Mouse (Mus musculus): ENCODE results near the gene Irf1.

Irf1 gene

GRCm38 (mm10) chr11:53783288-53783687, 13.5 kb downstream of the Irf1 start:
- no peak for DNase-seq (ENCODE audit: low spot score in 2 of 2)

DNA sequence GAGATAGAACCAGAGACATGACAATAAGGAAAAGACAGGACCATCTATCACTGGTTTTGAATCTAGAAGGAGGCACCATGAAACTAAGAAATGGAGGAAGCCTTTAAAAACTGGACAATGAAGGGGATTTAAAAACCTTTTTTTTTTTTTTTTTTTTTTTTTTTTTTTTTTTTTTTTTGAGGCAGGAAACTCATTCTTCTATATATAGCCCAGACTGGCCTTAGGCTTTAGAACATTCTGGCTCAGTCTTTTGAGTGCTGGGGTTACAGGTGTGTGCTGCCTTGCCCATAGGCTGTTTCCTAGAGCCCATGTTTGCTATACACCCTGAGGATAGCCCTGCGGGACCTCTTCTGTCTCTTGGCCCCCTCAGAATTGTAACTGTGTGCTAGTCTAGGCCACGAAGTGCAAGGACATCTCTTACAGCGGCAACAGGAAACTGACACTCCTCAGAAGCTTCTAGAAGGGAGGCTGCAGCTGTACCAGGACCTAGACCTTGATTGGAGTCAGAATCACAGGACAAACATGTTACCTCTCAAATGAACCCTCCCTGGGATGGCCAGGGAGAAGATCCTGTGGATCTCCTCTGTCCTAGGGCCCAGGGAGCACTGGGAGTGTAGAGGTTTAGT, 15.6 kb downstream of the Irf1 start:
- DNase-seq (ENCODE audit: low spot score in 2 of 2) = no peak

DNA sequence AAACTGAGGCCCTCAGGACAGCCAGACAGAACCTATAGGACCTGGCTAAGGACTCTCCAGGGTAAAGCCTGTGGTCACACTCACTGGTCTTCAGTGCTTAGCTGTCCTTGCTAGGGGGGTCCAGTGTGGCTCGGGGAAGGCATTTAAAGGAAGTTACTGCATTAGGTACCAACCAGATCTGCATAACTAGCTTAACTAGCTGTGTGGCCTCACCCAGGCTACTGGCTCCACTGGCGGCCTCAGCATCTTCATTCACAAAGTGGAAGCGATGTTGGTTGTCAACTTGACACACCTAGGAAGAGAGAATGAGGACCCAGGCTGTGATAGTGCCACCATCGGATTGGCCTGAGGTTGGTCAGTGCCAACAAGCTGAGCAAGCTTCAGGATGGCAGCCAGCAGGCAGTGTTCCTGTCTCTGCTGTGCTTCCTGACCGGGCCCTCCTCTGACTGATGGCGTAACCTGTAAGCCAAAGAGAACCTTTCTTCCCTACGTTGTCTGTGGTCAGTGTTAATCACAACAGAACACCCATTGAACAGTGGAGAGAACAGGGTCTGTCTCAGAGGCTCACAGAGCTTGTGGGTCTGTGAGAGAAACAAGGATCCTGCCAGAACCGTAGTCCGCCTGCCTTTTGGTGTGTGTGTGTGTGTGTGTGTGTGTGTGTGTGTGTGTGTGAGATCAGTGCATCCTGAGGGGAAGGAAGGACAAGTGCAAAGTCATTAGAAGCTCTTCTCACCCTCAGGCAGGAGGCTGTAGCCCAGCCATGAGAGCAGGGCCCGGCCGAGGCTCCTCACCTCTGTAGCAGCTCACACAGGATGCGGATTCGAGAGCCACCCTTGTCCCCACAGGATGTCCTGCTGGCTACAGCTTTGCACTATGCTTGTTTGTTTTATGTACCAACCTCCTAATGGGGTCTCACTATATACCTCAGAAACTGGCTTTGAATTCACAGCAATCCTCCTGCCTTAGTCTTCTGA, 16.5 kb downstream of the Irf1 start:
- no peak for DNase-seq (ENCODE audit: low spot score in 2 of 2)

- no peak for DNase-seq (ENCODE audit: low spot score in 2 of 2)
Measured at GRCm38 (mm10) chr11:53788196-53788595, 18.4 kb downstream of the Irf1 start.

DNA sequence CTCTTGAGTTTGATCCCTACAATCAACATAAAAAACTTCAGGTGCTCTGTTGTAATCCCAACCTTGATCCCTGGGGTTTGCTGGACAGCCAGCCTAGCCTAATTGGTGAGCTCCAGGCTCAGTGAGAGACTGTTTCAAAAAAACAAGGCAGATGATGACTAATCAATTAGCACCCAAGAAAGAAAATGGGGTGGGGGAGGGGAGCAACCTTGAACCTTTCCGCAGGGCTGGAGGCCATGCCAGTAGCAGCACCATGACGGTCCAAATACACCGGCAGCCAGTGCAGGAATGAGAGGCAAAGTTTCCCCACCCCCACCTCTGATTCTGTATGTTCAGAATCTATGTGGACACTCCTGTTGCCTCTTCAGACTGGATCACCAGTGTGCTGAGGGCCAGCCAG, 19.5 kb downstream of the Irf1 start:
- no peak for DNase-seq (ENCODE audit: low spot score in 2 of 2)

DNA sequence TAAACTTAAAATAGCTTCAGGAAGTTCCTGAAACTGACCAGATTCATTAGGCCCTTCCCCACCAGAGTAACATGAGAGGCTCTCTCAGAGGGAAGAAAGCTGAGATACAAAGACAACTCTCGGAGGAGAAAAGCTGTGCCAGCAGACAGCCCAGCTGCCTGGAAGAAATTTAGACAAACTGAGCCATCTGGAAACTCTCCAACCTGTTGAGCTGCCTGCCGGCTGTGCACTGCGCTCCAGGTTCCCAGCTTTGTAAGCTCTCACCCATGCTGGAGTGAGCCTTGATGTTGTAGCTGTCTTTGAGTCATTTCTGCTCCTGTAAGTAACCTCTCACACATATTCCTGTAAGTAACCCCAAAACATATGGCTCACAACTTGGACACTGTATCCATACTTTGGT, 23.2 kb downstream of the Irf1 start:
- DNase-seq (ENCODE audit: low spot score in 2 of 2) = no peak

DNA sequence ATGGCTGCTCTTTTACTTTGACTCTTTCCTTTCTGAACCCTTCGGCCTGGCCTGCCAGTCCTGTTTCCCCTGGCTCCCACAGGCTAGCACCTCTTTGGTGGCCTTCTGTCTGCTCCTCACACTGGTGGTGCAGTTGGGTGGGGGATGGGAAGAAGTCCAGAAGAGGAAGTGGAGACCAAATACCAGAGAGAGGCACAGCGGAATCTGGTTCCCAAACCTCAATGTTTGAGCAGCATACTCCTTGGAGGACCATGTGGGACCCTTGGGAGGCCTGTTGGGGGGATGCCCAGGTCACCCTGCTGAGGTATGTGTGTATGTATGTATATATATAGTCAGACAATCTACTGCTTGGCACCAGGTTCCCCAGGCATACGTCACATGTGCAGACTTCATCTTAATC, 24.2 kb downstream of the Irf1 start:
- no peak for DNase-seq (ENCODE audit: low spot score in 2 of 2)

- no peak for DNase-seq (ENCODE audit: low spot score in 2 of 2)
Measured at GRCm38 (mm10) chr11:53794671-53795557, 25.1 kb downstream of the Irf1 start.

GRCm38 (mm10) chr11:53795813-53796212, 26.0 kb downstream of the Irf1 start:
- DNase-seq (ENCODE audit: low spot score in 2 of 2) = no peak

- DNase-seq (ENCODE audit: low spot score in 2 of 2) = no peak
Measured at GRCm38 (mm10) chr11:53796409-53797151, 26.8 kb downstream of the Irf1 start.

GRCm38 (mm10) chr11:53797386-53797920, 27.6 kb downstream of the Irf1 start:
- DNase-seq (ENCODE audit: low spot score in 2 of 2) = no peak

DNA sequence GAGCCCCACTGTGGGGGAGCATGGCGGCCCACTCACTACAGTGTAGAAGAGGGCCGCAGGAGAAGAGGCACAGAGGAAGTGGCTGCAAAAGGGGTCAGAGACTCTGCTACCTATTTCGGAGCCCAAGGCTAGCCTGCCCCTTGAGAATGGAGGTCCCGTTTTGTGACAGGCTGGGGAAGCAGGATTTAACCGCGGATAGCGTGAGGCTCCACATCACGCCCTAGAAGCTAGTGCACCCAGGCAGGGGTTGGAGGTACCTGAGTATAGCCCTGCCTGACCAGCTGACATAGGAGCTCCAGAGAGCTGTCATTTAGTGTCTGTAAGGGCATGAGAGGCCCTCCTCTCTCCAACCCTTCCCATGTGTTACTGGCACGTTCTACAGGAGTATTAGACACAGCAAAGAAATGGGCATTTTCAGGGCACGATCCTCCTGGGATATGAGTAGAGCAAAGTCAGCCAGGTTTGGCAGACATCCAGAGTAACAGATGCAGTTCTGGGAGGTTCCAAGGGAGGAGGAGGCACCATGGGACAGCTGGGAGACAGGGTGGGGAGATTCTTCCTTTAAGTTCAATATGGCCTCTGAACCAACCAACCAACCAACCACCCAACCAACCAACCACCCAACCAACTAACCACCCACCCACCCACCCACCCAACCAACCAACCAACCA, 28.4 kb downstream of the Irf1 start:
- no peak for DNase-seq (ENCODE audit: low spot score in 2 of 2)

GRCm38 (mm10) chr11:53800036-53800435, 30.2 kb downstream of the Irf1 start:
- no peak for DNase-seq (ENCODE audit: low spot score in 2 of 2)

DNA sequence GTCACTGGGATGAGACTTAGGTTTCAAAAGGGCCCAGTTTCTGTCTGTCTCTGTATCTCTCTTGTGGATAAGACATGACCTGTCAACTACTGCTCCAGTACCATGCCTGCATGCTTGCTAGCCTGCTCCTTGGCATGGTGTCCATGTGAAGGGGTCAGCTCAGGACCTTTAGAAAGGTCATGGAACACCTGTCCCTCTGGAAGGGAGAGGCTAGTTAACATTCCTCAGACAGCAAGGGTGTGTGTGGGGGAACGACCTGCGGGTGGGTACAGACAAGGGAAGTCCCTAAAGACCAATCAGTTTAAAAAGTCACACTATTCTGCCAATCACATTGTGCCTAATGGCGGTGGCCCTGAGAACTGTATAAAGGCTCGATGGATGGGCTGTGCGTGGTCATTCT, 31.2 kb downstream of the Irf1 start:
- no peak for DNase-seq (ENCODE audit: low spot score in 2 of 2)

DNA sequence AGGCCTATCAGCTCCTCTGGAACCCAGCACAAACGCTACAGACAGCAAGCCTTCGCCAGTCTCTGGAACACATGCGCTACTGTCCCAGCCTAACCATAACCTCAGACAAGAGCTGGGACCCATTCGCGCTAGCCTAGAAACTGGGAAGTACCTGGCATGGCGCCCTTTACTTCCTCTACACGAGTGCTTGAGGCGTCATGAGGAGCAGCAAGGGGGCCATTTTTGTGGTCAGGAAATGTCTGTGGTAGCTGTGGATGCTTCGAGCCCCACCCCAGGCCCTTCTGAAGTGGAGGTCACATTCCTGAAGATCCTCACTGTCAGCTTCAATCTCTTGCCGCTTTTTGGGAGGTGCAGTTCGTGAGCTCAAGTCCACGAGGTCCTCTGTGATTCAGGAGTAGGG, 33.3 kb downstream of the Irf1 start:
- no peak for DNase-seq (ENCODE audit: low spot score in 2 of 2)

DNA sequence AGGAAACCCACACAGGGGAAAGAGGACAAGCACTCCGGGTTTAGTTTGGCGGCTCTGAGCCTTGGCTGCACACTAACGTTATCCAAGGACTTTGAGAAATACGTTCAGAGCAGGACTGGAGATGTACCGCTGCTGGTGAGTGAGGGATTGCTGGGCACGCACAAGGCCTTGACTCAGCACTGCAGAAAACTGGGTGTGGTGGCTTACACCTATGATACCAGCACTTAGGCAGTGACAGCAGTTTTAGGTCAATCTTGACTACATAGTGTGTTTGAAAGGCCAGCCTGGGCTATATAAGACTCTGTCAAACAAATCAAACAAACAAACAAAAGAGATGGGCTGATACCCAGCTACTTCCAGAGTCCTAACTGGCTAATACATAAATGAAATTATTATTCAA, 33.7 kb downstream of the Irf1 start:
- DNase-seq (ENCODE audit: low spot score in 2 of 2) = no peak

DNA sequence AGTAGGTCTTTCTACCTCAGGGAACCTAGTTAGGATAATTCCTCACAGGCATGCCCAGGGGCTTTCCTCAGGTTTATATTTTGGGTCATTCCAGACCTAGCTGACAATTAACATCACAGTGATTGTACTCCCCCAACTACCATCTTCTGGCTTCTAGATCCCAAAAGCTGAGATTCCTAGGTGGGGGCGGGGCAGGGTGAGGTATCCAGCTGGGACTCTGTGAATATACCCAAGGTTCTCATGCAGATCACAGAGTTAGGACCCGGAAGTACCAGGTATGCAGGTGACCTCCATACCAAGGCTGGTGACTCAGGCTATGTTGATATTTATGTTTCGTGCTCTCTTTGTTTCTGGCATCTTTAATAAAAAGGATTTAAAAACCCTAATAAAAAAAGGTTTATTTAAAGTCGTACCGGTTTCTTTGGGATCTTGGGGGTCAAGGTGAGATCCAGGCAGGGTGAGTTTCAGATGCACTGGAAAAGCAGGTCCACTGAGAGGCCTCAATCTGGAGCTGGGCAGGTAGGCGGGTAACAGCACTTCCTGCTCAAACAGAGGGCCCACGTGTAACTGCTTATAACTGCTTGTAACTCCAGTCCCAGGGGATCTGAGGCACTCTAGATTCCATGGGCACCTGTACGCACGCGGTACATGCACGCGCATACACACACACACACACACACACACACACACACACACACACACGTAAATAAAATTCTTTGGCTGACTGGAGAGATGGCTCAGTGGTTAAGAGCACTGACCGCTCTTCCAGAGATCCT, 34.9 kb downstream of the Irf1 start:
- DNase-seq (ENCODE audit: low spot score in 2 of 2) = no peak

DNA sequence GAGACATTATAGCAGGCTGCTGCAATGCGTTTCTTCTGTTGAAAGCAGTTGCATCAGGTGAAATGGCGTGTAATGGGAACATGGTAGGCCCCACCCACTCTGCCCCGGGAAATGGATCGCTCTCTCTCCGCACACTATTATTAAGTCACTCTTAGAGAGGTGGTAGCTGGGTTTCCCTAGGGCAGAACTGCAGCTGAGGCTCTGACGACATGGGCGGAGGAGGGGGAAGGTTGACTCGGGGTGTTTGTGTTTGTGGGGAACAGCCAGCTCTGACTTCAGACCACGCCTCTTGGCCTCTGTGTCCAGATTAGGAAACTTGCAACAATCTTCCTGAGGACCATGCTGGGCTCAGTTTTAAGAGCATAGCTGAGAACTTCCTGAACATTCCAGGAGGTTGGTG, 36.0 kb downstream of the Irf1 start:
- DNase-seq (ENCODE audit: low spot score in 2 of 2) = no peak

DNA sequence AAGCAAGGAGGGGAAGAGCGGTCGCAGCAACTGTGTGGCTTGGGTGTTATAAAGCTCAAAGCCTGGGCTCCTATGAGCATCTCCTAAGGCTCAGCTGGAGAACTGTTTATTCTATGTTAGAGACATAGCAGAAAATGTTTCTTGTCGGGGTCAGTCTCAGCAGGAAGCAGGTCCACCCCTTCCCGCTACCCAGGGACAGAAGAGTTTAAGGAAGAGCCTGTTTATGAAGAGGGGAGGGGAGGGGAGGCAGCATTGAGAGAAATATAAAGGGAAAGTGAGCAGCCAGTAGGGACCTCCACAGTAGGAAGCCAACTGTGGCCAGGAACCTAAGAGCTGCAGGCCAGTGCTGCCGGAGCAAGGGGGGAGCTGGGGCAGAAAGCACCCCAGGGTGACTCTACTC, 39.5 kb downstream of the Irf1 start:
- no peak for DNase-seq (ENCODE audit: low spot score in 2 of 2)

DNA sequence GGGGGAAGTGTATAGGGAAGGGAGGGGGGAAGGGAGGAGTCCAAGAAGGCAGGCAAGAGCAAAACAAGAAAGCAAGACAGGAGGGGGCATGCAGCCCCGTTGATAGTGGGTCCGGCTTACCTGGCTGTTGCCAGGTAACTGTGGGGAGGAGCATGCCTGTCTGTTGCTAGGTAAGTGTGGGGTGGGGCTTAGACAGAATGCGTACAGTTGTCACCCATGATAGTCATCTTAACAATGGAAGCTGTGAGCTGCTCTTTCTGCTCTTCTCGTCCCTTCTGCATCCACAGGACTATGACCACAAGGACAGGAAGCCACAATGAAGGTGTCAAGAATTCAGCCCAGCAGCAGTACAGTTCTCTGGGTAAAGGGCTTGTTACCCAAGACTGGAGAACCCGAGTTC, 40.3 kb downstream of the Irf1 start:
- DNase-seq (ENCODE audit: low spot score in 2 of 2) = no peak

Measured in frontal cortex, postnatal 14 days (tissue).